Mouse (Mus musculus) CH12.LX (cell line): ENCODE measurements at regions not wholly inside any gene's neighbourhood (a gene's known extent, or its start where the extent isn't known, plus 50 kb on each side); places are given as distances from the start of the nearest gene placed in this dataset.

Source experiments
- DNase-seq: peaks from one replicate; pipeline ENCODE4 v3.0.0-alpha.2; 2013; ENCODE audit errors: extremely low read depth
- H3K27ac ChIP-seq: 2 replicates; pipeline ENCODE4 v1.5.1; 2012; ENCODE audit warnings: low read depth, mild to moderate bottlenecking, control low read depth, moderate library complexity; ENCODE audit not compliant: insufficient read depth
- H3K27me3 ChIP-seq: replicated peaks from 2 replicates; pipeline ENCODE3; 2012; ENCODE audit warnings: inconsistent platforms
- H3K36me3 ChIP-seq, 2 experiments: replicated peaks in 1 of 2; 2 replicates each; pipeline versions ENCODE3 to v1.6.1; 2012; ENCODE audit warnings: inconsistent platforms in 1 of 2, low read length in 1 of 2, mild to moderate bottlenecking in 1 of 2, mixed read lengths in 1 of 2, moderate library complexity in 1 of 2; ENCODE audit not compliant: control insufficient read depth in 1 of 2, insufficient read depth in 1 of 2
- H3K4me1 ChIP-seq, 2 experiments: 2 replicates each; pipeline ENCODE4 v1.6.1; 2012; ENCODE audit warnings: inconsistent platforms in 1 of 2, moderate library complexity in 1 of 2; ENCODE audit not compliant: insufficient read depth in 2 of 2, control insufficient read depth in 1 of 2
- H3K4me2 ChIP-seq: 2 replicates; pipeline ENCODE4 v1.6.1; 2012; ENCODE audit warnings: low read depth, mild to moderate bottlenecking, control low read depth; ENCODE audit not compliant: poor library complexity, insufficient read depth, severe bottlenecking
- H3K4me3 ChIP-seq, 3 experiments: fragments of 150-350 bp in 1 of 3; sonication (generic) in 1 of 3; replicated peaks in 1 of 3; 2 replicates each; pipeline versions ENCODE3 to v1.5.1; 2011 to 2012; ENCODE audit warnings: low read depth in 2 of 3, low read length in 2 of 3, mild to moderate bottlenecking in 2 of 3, moderate library complexity in 2 of 3, control low read depth in 1 of 3, improper control_type of control experiment in 1 of 3, inconsistent platforms in 1 of 3, mixed read lengths in 1 of 3; ENCODE audit not compliant: poor library complexity in 1 of 3
- H3K79me2 ChIP-seq: replicated peaks from 2 replicates; pipeline ENCODE4 v1.6.1; 2012; ENCODE audit warnings: mild to moderate bottlenecking, moderate library complexity; ENCODE audit not compliant: control insufficient read depth, poor library complexity, insufficient read depth, severe bottlenecking; ENCODE audit errors: extremely low read depth
- H3K9ac ChIP-seq: 2 replicates; pipeline ENCODE4 v1.6.1; 2012; ENCODE audit warnings: low read depth, mild to moderate bottlenecking, control low read depth, moderate library complexity; ENCODE audit not compliant: insufficient read depth
- H3K9me3 ChIP-seq: replicated peaks from 2 replicates; pipeline ENCODE3; 2012; ENCODE audit warnings: low read length, inconsistent platforms, mixed read lengths
- BHLHE40 ChIP-seq: IDR thresholded peaks from 2 replicates; pipeline ENCODE4 v1.6.1; 2011; ENCODE audit warnings: mild to moderate bottlenecking, low read depth, low read length, improper control_type of control experiment
- CHD1 ChIP-seq: IDR thresholded peaks from 2 replicates; pipeline ENCODE4 v1.6.1; 2012; ENCODE audit warnings: low read depth, low read length, improper control_type of control experiment, inconsistent platforms
- CHD2 ChIP-seq: IDR thresholded peaks from 2 replicates; pipeline ENCODE4 v1.6.1; 2011; ENCODE audit warnings: low read length, improper control_type of control experiment
- CTCF ChIP-seq, 2 experiments: IDR thresholded peaks in 1 of 2; conservative IDR thresholded peaks in 1 of 2; 2 replicates each; pipeline ENCODE4 v1.5.1; 2011 to 2012; ENCODE audit warnings: low read depth in 2 of 2, low read length in 2 of 2, improper control_type of control experiment in 1 of 2, inconsistent platforms in 1 of 2, mild to moderate bottlenecking in 1 of 2, moderate library complexity in 1 of 2
- E2F4 ChIP-seq: IDR thresholded peaks from 2 replicates; pipeline ENCODE4 v1.6.1; 2011; ENCODE audit warnings: low read depth, low read length, improper control_type of control experiment; ENCODE audit not compliant: insufficient replicate concordance
- ELF1 ChIP-seq: IDR thresholded peaks from 2 replicates; pipeline ENCODE4 v1.6.1; 2014; ENCODE audit warnings: low read depth, mild to moderate bottlenecking, inconsistent platforms, low read length, improper control_type of control experiment
- ETS1 ChIP-seq: conservative IDR thresholded peaks from 2 replicates; pipeline ENCODE4 v1.6.1; 2012; ENCODE audit warnings: low read depth, mild to moderate bottlenecking, inconsistent platforms, low read length, improper control_type of control experiment, moderate library complexity
- GABPA ChIP-seq: IDR thresholded peaks from 2 replicates; pipeline ENCODE4 v1.6.1; 2012; ENCODE audit warnings: low read depth, low read length, improper control_type of control experiment, inconsistent platforms; ENCODE audit not compliant: insufficient replicate concordance
- HCFC1 ChIP-seq: IDR thresholded peaks from 2 replicates; pipeline ENCODE4 v1.6.1; 2012; ENCODE audit warnings: low read depth, mild to moderate bottlenecking, inconsistent platforms, low read length, improper control_type of control experiment
- IRF4 ChIP-seq: IDR thresholded peaks from 2 replicates; pipeline ENCODE4 v1.6.1; 2014; ENCODE audit warnings: low read depth, mild to moderate bottlenecking, inconsistent platforms, low read length, improper control_type of control experiment
- JUN ChIP-seq: IDR thresholded peaks from 2 replicates; pipeline ENCODE4 v1.6.1; 2011; ENCODE audit warnings: low read depth, mild to moderate bottlenecking, low read length, improper control_type of control experiment, moderate library complexity; ENCODE audit not compliant: insufficient read depth
- JUND ChIP-seq: conservative IDR thresholded peaks from 2 replicates; pipeline ENCODE4 v1.6.1; 2011; ENCODE audit warnings: low read depth, low read length, improper control_type of control experiment
- KAT2A ChIP-seq: IDR thresholded peaks from 2 replicates; pipeline ENCODE4 v1.6.1; 2012; ENCODE audit warnings: low read length, improper control_type of control experiment, inconsistent platforms; ENCODE audit not compliant: insufficient replicate concordance
- MAFK ChIP-seq: IDR thresholded peaks from 2 replicates; pipeline ENCODE4 v1.6.1; 2011; ENCODE audit warnings: low read length, improper control_type of control experiment; ENCODE audit not compliant: insufficient replicate concordance
- MAZ ChIP-seq: IDR thresholded peaks from 2 replicates; pipeline ENCODE4 v1.6.1; 2012; ENCODE audit warnings: low read depth, mild to moderate bottlenecking, inconsistent platforms, low read length, improper control_type of control experiment, moderate library complexity
- MEF2A ChIP-seq: IDR thresholded peaks from 2 replicates; pipeline ENCODE4 v1.6.1; 2014; ENCODE audit warnings: low read depth, mild to moderate bottlenecking, inconsistent platforms, low read length, improper control_type of control experiment, borderline replicate concordance
- NELFE ChIP-seq: IDR thresholded peaks from 2 replicates; pipeline ENCODE4 v1.6.1; 2011; ENCODE audit warnings: low read depth, low read length, improper control_type of control experiment
- PAX5 ChIP-seq: IDR thresholded peaks from 2 replicates; pipeline ENCODE4 v1.6.1; 2012; ENCODE audit warnings: low read length, inconsistent platforms, mixed read lengths
- POLR2A ChIP-seq: IDR thresholded peaks from 2 replicates; pipeline ENCODE4 v1.6.1; 2011; ENCODE audit warnings: low read depth, mild to moderate bottlenecking, improper control_type of control experiment, low read length
- POLR2AphosphoS2 ChIP-seq: IDR thresholded peaks from 2 replicates; pipeline ENCODE4 v1.6.1; 2011; ENCODE audit warnings: low read depth, low read length, improper control_type of control experiment
- RAD21 ChIP-seq: IDR thresholded peaks from 2 replicates; pipeline ENCODE4 v1.6.1; 2011; ENCODE audit warnings: low read depth, mild to moderate bottlenecking, low read length, improper control_type of control experiment, moderate library complexity
- SIN3A ChIP-seq: IDR thresholded peaks from 2 replicates; pipeline ENCODE4 v1.6.1; 2012; ENCODE audit warnings: low read length, improper control_type of control experiment, inconsistent platforms
- SMC3 ChIP-seq: IDR thresholded peaks from 2 replicates; pipeline ENCODE4 v1.6.1; 2011; ENCODE audit warnings: low read depth, low read length, improper control_type of control experiment
- TBP ChIP-seq: conservative IDR thresholded peaks from 2 replicates; pipeline ENCODE4 v1.6.1; 2011; ENCODE audit warnings: low read depth, low read length, improper control_type of control experiment
- USF1 ChIP-seq: IDR thresholded peaks from 2 replicates; pipeline ENCODE4 v1.6.1; 2014; ENCODE audit warnings: low read depth, mild to moderate bottlenecking, inconsistent platforms, low read length, improper control_type of control experiment
- USF2 ChIP-seq: conservative IDR thresholded peaks from 2 replicates; pipeline ENCODE4 v1.6.1; 2011; ENCODE audit warnings: low read depth, low read length, improper control_type of control experiment
- ZC3H11A ChIP-seq: IDR thresholded peaks from 2 replicates; pipeline ENCODE4 v1.6.1; 2012; ENCODE audit warnings: low read depth, mild to moderate bottlenecking, inconsistent platforms, low read length, improper control_type of control experiment
- ZMIZ1 ChIP-seq: IDR thresholded peaks from 2 replicates; pipeline ENCODE4 v1.6.1; 2012; ENCODE audit warnings: low read depth, mild to moderate bottlenecking, inconsistent platforms, low read length, improper control_type of control experiment
- dilution Hi-C: fragments of 300-500 bp; cut with MboI; formaldehyde crosslinking; loops from 2 replicates; pipeline ENCODE4 v1.14.3; 2020; ENCODE audit warnings: low sequenced_read_pairs; ENCODE audit not compliant: extremely low pct_unique_long_range_greater_than_20kb, extremely low pct_ligation_motif_present
- in situ Hi-C: fragments of 300-500 bp; cut with MboI; formaldehyde crosslinking; loops from 3 replicates; pipeline ENCODE4 v1.14.3; 2019; ENCODE audit warnings: low sequenced_read_pairs, low pct_ligation_motif_present, low pct_unique_long_range_greater_than_20kb, mixed read lengths

- TF ChIP-seq SMC3 (no peak), IRF4 (no peak), TBP (no peak), CTCF (conservative IDR thresholded peaks at IDR 0.05 in 1 of 2, IDR thresholded peaks at IDR 0.05 in 1 of 2; ENCODE audit: low read depth in 2 of 2, low read length in 2 of 2) (no peak), ETS1 (no peak), RAD21 (no peak), ZMIZ1 (no peak), MEF2A (no peak), HCFC1 (no peak), PAX5 (no peak), JUN (no peak), KAT2A (no peak), E2F4 (no peak), POLR2AphosphoS2 (no peak), USF2 (no peak), JUND (no peak), MAZ (no peak), NELFE (no peak)
- H3K79me2 ChIP-seq: no peaks in the 10 kb centered on the region
- H3K9ac ChIP-seq: no peak overlapping the region
- in situ Hi-C loops: no loop called here
- H3K36me3 ChIP-seq: no peaks in the 10 kb centered on the region
- no peak overlapping the region for H3K4me2 ChIP-seq
- dilution Hi-C loops: no loop called here
- peaks cover 0 to 6% of the 10 kb centered on the region in 2 experiments; a peak in 1 of 4 replicates for H3K4me1 ChIP-seq
- no peak for DNase-seq
- H3K27me3 ChIP-seq: no peaks in the 10 kb centered on the region
- no peak overlapping the region for H3K4me3 ChIP-seq
- H3K9me3 ChIP-seq: no peaks in the 10 kb centered on the region
- H3K27ac ChIP-seq: no peak overlapping the region
Observed at GRCm38 (mm10) chr12:52370153-52370710, 133.5 kb upstream of the Arhgap5 start.

GRCm38 (mm10) chr12:52375116-52375515 is 128.7 kb upstream of the Arhgap5 start:
- in situ Hi-C loops: loop anchor here (25.0 kb wide), 1 partner anchor 237 kb away; no protein-coding TSS in a partner anchor

More at GRCm38 (mm10) chr12:52375116-52375515, 128.7 kb upstream of the Arhgap5 start:
- H3K4me2 ChIP-seq: no peak overlapping the region
- TF ChIP-seq POLR2AphosphoS2 (no peak), HCFC1 (no peak), MAZ (no peak), BHLHE40 (no peak), USF1 (no peak), SMC3 (no peak), USF2 (no peak), GABPA (no peak), ZC3H11A (no peak), PAX5 (no peak), MAFK (no peak), TBP (no peak), CHD1 (no peak), JUND (no peak), CHD2 (no peak), ETS1 (no peak), SIN3A (no peak), POLR2A (no peak), ELF1 (no peak), NELFE (no peak)
- H3K27ac ChIP-seq: no peak overlapping the region
- H3K4me3 ChIP-seq: no peak overlapping the region
- no peaks in the 10 kb centered on the region for H3K9me3 ChIP-seq
- H3K4me1 ChIP-seq: no peaks in the 10 kb centered on the region
- no peak overlapping the region for H3K9ac ChIP-seq
- dilution Hi-C loops: no loop called here
- H3K36me3 ChIP-seq: no peaks in the 10 kb centered on the region
- no peaks in the 10 kb centered on the region for H3K27me3 ChIP-seq
- no peaks in the 10 kb centered on the region for H3K79me2 ChIP-seq
- DNase-seq: no peak
